Comparison of ENCODE assay signal across 7 mouse cellular contexts in the genomic region with DNA sequence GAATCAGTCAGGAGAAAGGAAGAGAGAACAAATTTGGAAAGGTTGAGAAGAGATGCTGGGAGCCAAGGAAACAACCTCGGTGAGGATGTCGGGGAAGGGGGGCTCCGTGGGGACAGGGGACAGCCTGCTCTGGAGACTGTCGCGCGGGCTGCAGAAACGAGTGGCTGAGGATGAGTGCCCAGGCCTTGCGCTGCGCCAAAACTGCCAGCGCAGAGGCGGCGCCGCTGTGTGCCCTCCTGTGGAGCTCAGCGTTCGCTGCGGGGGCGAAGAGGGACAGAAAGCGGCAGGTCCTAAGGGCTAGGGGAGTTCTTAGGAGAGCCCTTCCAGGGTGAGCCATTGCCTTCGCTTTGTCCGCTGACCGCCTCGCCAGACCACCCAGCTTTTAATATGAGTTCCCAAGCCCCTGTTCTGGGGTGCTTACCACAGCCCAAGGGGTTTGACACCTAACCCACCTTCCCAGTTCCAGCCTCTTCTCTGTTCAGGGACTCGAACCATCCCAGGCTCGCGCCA. TPM values are rescaled to one million over a fixed set of nuclear protein-coding genes. Genes with fewer than 3 reads are reported as not detected.
A peak's percentile ranks its signal among the peaks of the same experiment; 100 is the strongest.
DNase-seq lines count a peak whose midpoint lies in the region; ATAC-seq and TF ChIP-seq lines count a peak whose summit lies in the region.

No protein-coding gene starts in this region.

- H3K4me1 ChIP-seq in heart, embryonic 13.5 days: peaks cover 17% of the 10 kb centered on the region
- H3K4me1 ChIP-seq in limb, embryonic 14.5 days (ENCODE audit: control insufficient read depth, insufficient read depth, low read length): peaks cover 7% of the 10 kb centered on the region

- 1% methylated on average over 25 of the region's 25 CpGs for WGBS in heart, embryonic 13.5 days
- WGBS in limb, embryonic 14.5 days: 2% methylated on average over 15 of the region's 25 CpGs

- H3K4me2 ChIP-seq in heart, embryonic 13.5 days: peak overlapping the region; percentile 97
- H3K4me2 ChIP-seq in limb, embryonic 14.5 days (replicated peaks; ENCODE audit: low read depth, low read length, severe bottlenecking): peak overlapping the region; percentile 95

- H3K9ac ChIP-seq in heart, embryonic 13.5 days: peak overlapping the region; percentile 74
- H3K9ac ChIP-seq in limb, embryonic 14.5 days (ENCODE audit: low read depth, low read length, severe bottlenecking): 0 out of 2 replicates have a peak overlapping the region, but pooled peaks have one; percentile 55

- no peak overlapping the region for H3K27ac ChIP-seq in heart, embryonic 13.5 days (replicated peaks)
- H3K27ac ChIP-seq in limb, embryonic 14.5 days (replicated peaks; ENCODE audit: low read depth, low read length): no peak overlapping the region

- peak; percentile 1 for DNase-seq in lung, postnatal 14 days
- DNase-seq in lung, postnatal 36 days: no peak
- DNase-seq in embryo, embryonic 10.5 days (ENCODE audit: low spot score): peak; percentile 32
- DNase-seq in limb, embryonic 14.5 days (ENCODE audit: low spot score): no peak
- peak; percentile 69 to 71 for DNase-seq in right cerebral cortex, postnatal 10 days (ENCODE audit: low spot score in 2 of 2)

- H3K4me3 ChIP-seq in heart, embryonic 13.5 days: peak overlapping the region; percentile 64
- peak overlapping the region; percentile 55 for H3K4me3 ChIP-seq in limb, embryonic 14.5 days (replicated peaks; ENCODE audit: low read length)

- no peak for ATAC-seq in heart, embryonic 13.5 days (ENCODE audit: extremely low read depth, insufficient number of reproducible peaks, low FRiP score, low TSS enrichment)
- no peak for ATAC-seq in limb, embryonic 14.5 days (ENCODE audit: low FRiP score, low read depth)
- ATAC-seq in activated CD4-positive, CD25-positive, alpha-beta regulatory T cell, adult 4 months: no peak

- no peaks in the 10 kb centered on the region for H3K36me3 ChIP-seq in heart, embryonic 13.5 days
- no peaks in the 10 kb centered on the region for H3K36me3 ChIP-seq in limb, embryonic 14.5 days (ENCODE audit: control insufficient read depth, insufficient read depth, low read length)

- H3K9me3 ChIP-seq in heart, embryonic 13.5 days: no peaks in the 10 kb centered on the region
- H3K9me3 ChIP-seq in limb, embryonic 14.5 days (ENCODE audit: control insufficient read depth, low read length): no peaks in the 10 kb centered on the region

- H3K27me3 ChIP-seq in heart, embryonic 13.5 days (replicated peaks): peaks cover 96% of the 10 kb centered on the region
- H3K27me3 ChIP-seq in limb, embryonic 14.5 days (ENCODE audit: control insufficient read depth, insufficient read depth, low read length): peaks cover 67% of the 10 kb centered on the region

- no peak for TF ChIP-seq POLR2A in limb, embryonic 14.5 days (IDR thresholded peaks at IDR 0.05; ENCODE audit: borderline replicate concordance, extremely low read depth, insufficient read depth, insufficient read length)

RNA-seq across cellular contexts. Expression of a gene that starts 0.8 kb away (rescaled TPM):
- polyA plus RNA-seq in heart, embryonic 13.5 days (2015; fragmentation: Nextera tagmentation; extraction: Ambion mirVana): 0.61 and 1.5 TPM in 2 replicates
- 2.4 and 2.9 TPM in 2 replicates for polyA plus RNA-seq in limb, embryonic 14.5 days (2012; rRNA removed)
- 1.8 and 2.0 TPM in 2 replicates for polyA plus RNA-seq in limb, embryonic 14.5 days (2014; fragmentation: Nextera tagmentation; extraction: Ambion mirVana)
- not detected for polyA plus RNA-seq in activated CD4-positive, CD25-positive, alpha-beta regulatory T cell, adult 4 months (2017; shearing (Covaris generic))

Comparison
In these comparisons a context has a peak if more than half of its experiments do, and no peak if none do; other contexts are left out.
1. DNase-seq: peak in lung, postnatal 14 days (single experiment), embryo, embryonic 10.5 days (single experiment) and right cerebral cortex, postnatal 10 days (2 of 2); none in lung, postnatal 36 days (single experiment) and limb, embryonic 14.5 days (single experiment).